Mouse (Mus musculus): ENCODE data around the gene Igfbp1. TPM values are rescaled to one million over a fixed set of nuclear protein-coding genes. Genes with fewer than 3 reads are reported as not detected.

The Igfbp1 gene
- polyA plus RNA-seq, 1 experiment = 1.1 TPM

- H3K27me3 ChIP-seq (ENCODE audit: control insufficient read depth, insufficient read depth, low read length) = no peaks in the 10 kb centered on the region
- H3K4me3 ChIP-seq (replicated peaks; ENCODE audit: insufficient read depth, low read depth, low read length) = no peak overlapping the region
- 6% methylated on average over 6 of the region's 6 CpGs for WGBS
- peak; percentile 59 to 77 for DNase-seq
- H3K4me1 ChIP-seq (ENCODE audit: control insufficient read depth, insufficient read depth, low read length) = peaks cover 34% of the 10 kb centered on the region
- H3K27ac ChIP-seq (ENCODE audit: insufficient read depth, low read length) = 0 out of 2 replicates have a peak overlapping the region, but pooled peaks have one; percentile 27
- TF ChIP-seq CTCF (IDR thresholded peaks at IDR 0.05; ENCODE audit: borderline replicate concordance, insufficient read depth, low read depth, low read length) (no peak), POLR2A (IDR thresholded peaks at IDR 0.05; ENCODE audit: borderline replicate concordance, insufficient read depth, low read length) (no peak)
These were observed 37.4 kb upstream of the Igfbp1 start for GRCm38 (mm10) chr11:7160146-7160545.

GRCm38 (mm10) chr11:7160637-7161101 is 36.9 kb upstream of the Igfbp1 start:
- 39% methylated on average over 4 of the region's 4 CpGs for WGBS
- Histone ChIP-seq H3K4me1 (ENCODE audit: control insufficient read depth, insufficient read depth, low read length) (peaks cover 32% of the 10 kb centered on the region), H3K27ac (ENCODE audit: insufficient read depth, low read length) (peak overlapping the region; percentile 23; the same call in 1 of the 2 replicates), H3K27me3 (ENCODE audit: control insufficient read depth, insufficient read depth, low read length) (no peaks in the 10 kb centered on the region), H3K4me3 (replicated peaks; ENCODE audit: insufficient read depth, low read depth, low read length) (no peak overlapping the region)
- TF ChIP-seq POLR2A (IDR thresholded peaks at IDR 0.05; ENCODE audit: borderline replicate concordance, insufficient read depth, low read length) = no peak
- TF ChIP-seq CTCF (IDR thresholded peaks at IDR 0.05; ENCODE audit: borderline replicate concordance, insufficient read depth, low read depth, low read length) = no peak
- DNase-seq = no peak

- DNase-seq = peak in 1 of 2 experiments; percentile 61
- peaks cover 25% of the 10 kb centered on the region for H3K4me1 ChIP-seq (ENCODE audit: control insufficient read depth, insufficient read depth, low read length)
- H3K27me3 ChIP-seq (ENCODE audit: control insufficient read depth, insufficient read depth, low read length) = no peaks in the 10 kb centered on the region
- 64% methylated on average over 8 of the region's 8 CpGs for WGBS
- TF ChIP-seq POLR2A (IDR thresholded peaks at IDR 0.05; ENCODE audit: borderline replicate concordance, insufficient read depth, low read length) = no peak
- TF ChIP-seq CTCF (IDR thresholded peaks at IDR 0.05; ENCODE audit: borderline replicate concordance, insufficient read depth, low read depth, low read length) = peak; percentile 76
- H3K4me3 ChIP-seq (replicated peaks; ENCODE audit: insufficient read depth, low read depth, low read length) = no peak overlapping the region
- H3K27ac ChIP-seq (ENCODE audit: insufficient read depth, low read length) = peak overlapping the region; percentile 23; the same call in 1 of the 2 replicates
These were observed 35.9 kb upstream of the Igfbp1 start for GRCm38 (mm10) chr11:7161502-7162174.

- no peak for TF ChIP-seq POLR2A (IDR thresholded peaks at IDR 0.05; ENCODE audit: borderline replicate concordance, insufficient read depth, low read length)
- TF ChIP-seq CTCF (IDR thresholded peaks at IDR 0.05; ENCODE audit: borderline replicate concordance, insufficient read depth, low read depth, low read length) = no peak
- H3K4me3 ChIP-seq (replicated peaks; ENCODE audit: insufficient read depth, low read depth, low read length) = no peak overlapping the region
- no peak overlapping the region for H3K27ac ChIP-seq (ENCODE audit: insufficient read depth, low read length)
- 21% methylated on average over 4 of the region's 4 CpGs for WGBS
- peaks cover 27% of the 10 kb centered on the region for H3K4me1 ChIP-seq (ENCODE audit: control insufficient read depth, insufficient read depth, low read length)
- DNase-seq = no peak
- no peaks in the 10 kb centered on the region for H3K27me3 ChIP-seq (ENCODE audit: control insufficient read depth, insufficient read depth, low read length)
These were observed 33.2 kb upstream of the Igfbp1 start for GRCm38 (mm10) chr11:7164416-7164815.

GRCm38 (mm10) chr11:7169645-7170044 is 27.9 kb upstream of the Igfbp1 start:
- no peak overlapping the region for H3K4me3 ChIP-seq (replicated peaks; ENCODE audit: insufficient read depth, low read depth, low read length)
- TF ChIP-seq CTCF (IDR thresholded peaks at IDR 0.05; ENCODE audit: borderline replicate concordance, insufficient read depth, low read depth, low read length) (no peak), POLR2A (IDR thresholded peaks at IDR 0.05; ENCODE audit: borderline replicate concordance, insufficient read depth, low read length) (no peak)
- peaks cover 14% of the 10 kb centered on the region for H3K4me1 ChIP-seq (ENCODE audit: control insufficient read depth, insufficient read depth, low read length)
- no peak overlapping the region for H3K27ac ChIP-seq (ENCODE audit: insufficient read depth, low read length)
- 5% methylated on average over 1 of the region's 1 CpGs for WGBS
- peak; percentile 54 to 69 for DNase-seq
- H3K27me3 ChIP-seq (ENCODE audit: control insufficient read depth, insufficient read depth, low read length) = no peaks in the 10 kb centered on the region

- 66% methylated on average over 6 of the region's 6 CpGs for WGBS
- Histone ChIP-seq H3K4me1 (ENCODE audit: control insufficient read depth, insufficient read depth, low read length) (peaks cover 18% of the 10 kb centered on the region), H3K27me3 (ENCODE audit: control insufficient read depth, insufficient read depth, low read length) (no peaks in the 10 kb centered on the region), H3K27ac (ENCODE audit: insufficient read depth, low read length) (no peak overlapping the region), H3K4me3 (replicated peaks; ENCODE audit: insufficient read depth, low read depth, low read length) (no peak overlapping the region)
- no peak for DNase-seq
- TF ChIP-seq POLR2A (IDR thresholded peaks at IDR 0.05; ENCODE audit: borderline replicate concordance, insufficient read depth, low read length) (no peak), CTCF (IDR thresholded peaks at IDR 0.05; ENCODE audit: borderline replicate concordance, insufficient read depth, low read depth, low read length) (no peak)
These were observed 23.9 kb upstream of the Igfbp1 start for GRCm38 (mm10) chr11:7173664-7174063.

GRCm38 (mm10) chr11:7178724-7179123 is 18.9 kb upstream of the Igfbp1 start:
- Histone ChIP-seq H3K27me3 (ENCODE audit: control insufficient read depth, insufficient read depth, low read length) (no peaks in the 10 kb centered on the region), H3K4me1 (ENCODE audit: control insufficient read depth, insufficient read depth, low read length) (peaks cover 5% of the 10 kb centered on the region), H3K4me3 (replicated peaks; ENCODE audit: insufficient read depth, low read depth, low read length) (no peak overlapping the region), H3K27ac (ENCODE audit: insufficient read depth, low read length) (no peak overlapping the region)
- TF ChIP-seq POLR2A (IDR thresholded peaks at IDR 0.05; ENCODE audit: borderline replicate concordance, insufficient read depth, low read length) (no peak), CTCF (IDR thresholded peaks at IDR 0.05; ENCODE audit: borderline replicate concordance, insufficient read depth, low read depth, low read length) (no peak)
- whole genome bisulfite sequencing = 69% methylated on average over 4 of the region's 4 CpGs
- DNase-seq = no peak

- peaks cover 5% of the 10 kb centered on the region for H3K4me1 ChIP-seq (ENCODE audit: control insufficient read depth, insufficient read depth, low read length)
- H3K4me3 ChIP-seq (replicated peaks; ENCODE audit: insufficient read depth, low read depth, low read length) = no peak overlapping the region
- H3K27me3 ChIP-seq (ENCODE audit: control insufficient read depth, insufficient read depth, low read length) = no peaks in the 10 kb centered on the region
- WGBS = 54% methylated on average over 2 of the region's 2 CpGs
- no peak for DNase-seq
- TF ChIP-seq POLR2A (IDR thresholded peaks at IDR 0.05; ENCODE audit: borderline replicate concordance, insufficient read depth, low read length) (no peak), CTCF (IDR thresholded peaks at IDR 0.05; ENCODE audit: borderline replicate concordance, insufficient read depth, low read depth, low read length) (no peak)
- no peak overlapping the region for H3K27ac ChIP-seq (ENCODE audit: insufficient read depth, low read length)
These were observed 18.3 kb upstream of the Igfbp1 start for GRCm38 (mm10) chr11:7179276-7179675.
